Mouse (Mus musculus) G1E (cell line): ENCODE measurements around the gene Rfwd3.

Source experiments
- CTCF ChIP-seq: IDR thresholded peaks from 2 replicates; pipeline ENCODE4 v1.5.1; 2012; ENCODE audit warnings: low read depth, low read length, inconsistent platforms, mixed read lengths
- GATA2 ChIP-seq: IDR thresholded peaks from 2 replicates; pipeline ENCODE4 v1.6.1; 2012; ENCODE audit warnings: low read depth, low read length, inconsistent platforms, borderline replicate concordance
- POLR2AphosphoS5 ChIP-seq: IDR thresholded peaks from 2 replicates; pipeline ENCODE4 v1.6.1; 2012; ENCODE audit warnings: low read depth, low read length, inconsistent platforms; ENCODE audit not compliant: insufficient replicate concordance
- TAL1 ChIP-seq: conservative IDR thresholded peaks from 2 replicates; pipeline ENCODE4 v1.6.1; 2012; ENCODE audit warnings: low read depth, low read length, inconsistent platforms, mixed read lengths

- no peak for TF ChIP-seq CTCF
- no peak for TF ChIP-seq TAL1
- no peak for TF ChIP-seq GATA2
- no peak for TF ChIP-seq POLR2AphosphoS5
These were observed 53.7 kb downstream of the Rfwd3 start for GRCm38 (mm10) chr8:111246287-111246830.
